Mouse (Mus musculus) kidney, postnatal 0 days (tissue): ENCODE results near the gene Map3k9. TPM values are rescaled to one million over a fixed set of nuclear protein-coding genes. Genes with fewer than 3 reads are reported as not detected.

ENCODE experiments used
- ATAC-seq: fragments of 200-750 bp; cut with Nextera tagmentation; replicated peaks from 2 replicates; pipeline ENCODE4 v1.8.0; 2017; ENCODE audit warnings: low read depth, moderate number of reproducible peaks, moderate TSS enrichment, moderate library complexity; ENCODE audit not compliant: low FRiP score
- DNase-seq: peaks from one replicate; pipeline ENCODE4 v3.0.0-alpha.2; 2016; ENCODE audit warnings: low spot score
- H3K27ac ChIP-seq: fragments of 300-500 bp; sonication (generic); 2 replicates; pipeline ENCODE4 v1.5.1; 2014; ENCODE audit warnings: mild to moderate bottlenecking
- H3K27me3 ChIP-seq: fragments of 300-500 bp; sonication (generic); 2 replicates; pipeline ENCODE4 v1.6.1; 2014; ENCODE audit warnings: low read length, mixed read lengths; ENCODE audit not compliant: insufficient read depth
- H3K36me3 ChIP-seq: fragments of 300-500 bp; sonication (generic); 2 replicates; pipeline ENCODE4 v1.6.1; 2014; ENCODE audit warnings: low read length, mixed read lengths; ENCODE audit not compliant: insufficient read depth
- H3K4me1 ChIP-seq: fragments of 300-500 bp; sonication (generic); replicated peaks from 2 replicates; pipeline ENCODE4 v1.6.1; 2014; ENCODE audit warnings: antibody characterized with exemption, low read length, mixed read lengths; ENCODE audit not compliant: insufficient read depth
- H3K4me2 ChIP-seq: fragments of 300-500 bp; sonication (generic); 2 replicates; pipeline ENCODE4 v1.6.1; 2014; ENCODE audit warnings: mild to moderate bottlenecking, low read length, moderate library complexity, mixed read lengths
- H3K4me3 ChIP-seq: fragments of 300-500 bp; sonication (generic); replicated peaks from 2 replicates; pipeline ENCODE4 v1.5.1; 2014; ENCODE audit warnings: low read depth, low read length
- H3K9ac ChIP-seq: fragments of 300-500 bp; sonication (generic); 2 replicates; pipeline ENCODE4 v1.6.1; 2014; ENCODE audit warnings: low read depth, low read length
- H3K9me3 ChIP-seq: fragments of 300-500 bp; sonication (generic); replicated peaks from 2 replicates; pipeline ENCODE4 v1.6.1; 2016; ENCODE audit warnings: low read length, inconsistent platforms, mixed read lengths
- CTCF ChIP-seq: IDR thresholded peaks from 2 replicates; pipeline ENCODE4 v1.5.1; 2016; ENCODE audit warnings: antibody characterized with exemption, low read depth, mild to moderate bottlenecking, moderate library complexity
- WGBS: fragments of 180-500 bp; shearing (Covaris S2); extraction: QIAGEN DNeasy Blood & Tissue Kit; methylation state at CpG from one replicate; pipeline ENCODE4 v1.1.7; 2014; 5-methylcytosine and 5-hydroxymethylcytosine counted together
- polyA plus RNA-seq: library from polyadenylated mRNA; unstranded; fragments of >200 nt; fragmentation: Nextera tagmentation; extraction: Ambion mirVana; gene quantifications from 2 replicates; pipeline ENCODE4 v1.2.1, GENCODE M21; 2015

Gene Map3k9
- polyA plus RNA-seq, 1 experiment from 2014 or later, result 1.4 TPM

DNA sequence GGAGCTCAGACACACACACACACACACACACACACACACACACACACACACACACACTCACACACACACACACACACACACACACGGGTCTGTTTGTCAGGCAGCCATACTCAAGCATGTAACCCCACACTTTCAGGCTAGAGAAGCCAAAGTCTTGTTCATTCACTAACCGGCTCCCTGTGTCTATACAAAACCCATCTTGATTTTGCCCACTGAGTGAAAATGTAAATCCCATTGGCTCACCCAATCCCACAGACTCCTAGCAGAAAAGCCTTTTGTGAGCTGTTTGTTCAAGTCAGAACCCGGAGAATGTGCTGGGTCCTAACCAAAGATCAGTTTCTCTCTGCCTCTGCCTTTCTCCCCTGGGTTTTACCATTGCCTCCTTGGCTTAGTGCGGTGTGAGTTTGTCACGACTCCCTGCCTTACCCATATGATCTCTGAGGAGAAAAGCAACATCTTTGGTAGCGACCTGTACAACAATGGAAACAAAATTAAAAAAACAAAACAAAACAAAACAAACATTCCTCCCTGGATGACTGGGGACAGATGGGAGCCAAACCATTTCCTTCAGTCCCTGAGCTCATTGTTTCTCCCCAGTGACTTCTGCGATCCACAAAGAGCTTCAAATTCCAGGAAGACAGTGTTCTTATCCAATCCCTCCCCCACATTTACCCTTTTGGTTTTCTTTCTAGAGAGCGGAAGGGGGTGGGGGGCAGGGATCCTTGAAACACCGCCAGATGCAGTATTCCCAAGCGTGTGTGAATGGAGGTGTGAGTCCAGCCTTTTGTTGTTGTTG lies 35.6 kb upstream of the Map3k9 start:
- no peak for TF ChIP-seq CTCF
- Histone ChIP-seq H3K4me1 (no peaks in the 10 kb centered on the region), H3K4me3 (peak overlapping the region; percentile 26), H3K9me3 (no peaks in the 10 kb centered on the region), H3K27ac (peak overlapping the region; percentile 82), H3K36me3 (no peaks in the 10 kb centered on the region), H3K27me3 (no peaks in the 10 kb centered on the region), H3K4me2 (peak overlapping the region; percentile 51), H3K9ac (no peak overlapping the region)
- WGBS, result 14% methylated on average over 10 of the region's 10 CpGs
- ATAC-seq (peak; percentile 65; the same call in 1 of the 2 replicates), DNase-seq (peak; percentile 91)

DNA sequence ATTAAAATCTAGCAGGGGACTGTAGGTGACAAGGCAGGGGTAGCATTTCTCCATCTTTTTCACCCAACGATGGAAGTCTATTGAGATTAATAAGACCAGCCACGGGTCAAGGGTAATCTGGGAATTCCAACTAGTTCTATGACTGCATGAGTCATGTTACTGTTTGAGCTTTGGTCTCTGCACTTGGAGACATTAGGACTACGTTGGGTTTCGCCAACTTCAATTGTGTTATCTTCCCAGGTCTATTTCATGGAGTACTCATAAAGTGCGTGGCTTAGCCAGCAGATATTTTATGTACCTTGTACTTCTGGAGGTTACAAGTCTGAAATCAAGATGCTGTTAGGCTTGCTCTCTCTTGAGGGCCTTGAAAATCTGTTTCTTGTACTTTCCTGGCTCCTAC lies 33.8 kb upstream of the Map3k9 start:
- Histone ChIP-seq H3K36me3 (no peaks in the 10 kb centered on the region), H3K27me3 (no peaks in the 10 kb centered on the region), H3K9me3 (no peaks in the 10 kb centered on the region), H3K27ac (no peak overlapping the region), H3K4me3 (no peak overlapping the region), H3K9ac (no peak overlapping the region), H3K4me1 (no peaks in the 10 kb centered on the region), H3K4me2 (no peak overlapping the region)
- TF ChIP-seq CTCF, result no peak
- ATAC-seq, result no peak
- 93% methylated on average over 5 of the region's 5 CpGs for WGBS
- DNase-seq, result no peak

DNA sequence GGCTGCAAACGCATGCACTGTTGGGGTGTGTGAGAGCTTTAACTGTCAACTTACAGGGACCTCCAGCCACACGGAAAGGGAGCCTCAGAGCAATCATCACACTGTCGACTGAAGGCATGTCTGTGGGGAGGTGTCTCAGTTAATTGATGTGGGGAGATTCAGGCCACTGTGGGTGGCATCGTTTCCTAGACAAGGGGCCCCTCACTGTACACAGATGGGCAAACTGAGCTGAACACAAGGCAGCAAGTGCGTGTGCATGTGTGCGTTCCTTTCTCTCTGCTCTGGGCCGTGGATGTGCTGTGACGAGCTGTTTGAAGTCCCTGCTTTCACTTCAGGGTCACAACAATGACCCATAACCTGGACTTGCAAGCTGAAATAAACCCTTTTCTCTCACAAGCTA lies 29.4 kb upstream of the Map3k9 start:
- TF ChIP-seq CTCF, result no peak
- no peak for ATAC-seq
- H3K27ac ChIP-seq, result no peak overlapping the region
- no peak for DNase-seq
- H3K4me3 ChIP-seq, result no peak overlapping the region
- no peaks in the 10 kb centered on the region for H3K36me3 ChIP-seq
- 0 out of 2 replicates have a peak, but pooled peaks cover 3% of the 10 kb centered on the region for H3K4me1 ChIP-seq
- WGBS, result 39% methylated on average over 8 of the region's 8 CpGs
- H3K9me3 ChIP-seq, result no peaks in the 10 kb centered on the region
- H3K4me2 ChIP-seq, result no peak overlapping the region
- no peak overlapping the region for H3K9ac ChIP-seq
- no peaks in the 10 kb centered on the region for H3K27me3 ChIP-seq

DNA sequence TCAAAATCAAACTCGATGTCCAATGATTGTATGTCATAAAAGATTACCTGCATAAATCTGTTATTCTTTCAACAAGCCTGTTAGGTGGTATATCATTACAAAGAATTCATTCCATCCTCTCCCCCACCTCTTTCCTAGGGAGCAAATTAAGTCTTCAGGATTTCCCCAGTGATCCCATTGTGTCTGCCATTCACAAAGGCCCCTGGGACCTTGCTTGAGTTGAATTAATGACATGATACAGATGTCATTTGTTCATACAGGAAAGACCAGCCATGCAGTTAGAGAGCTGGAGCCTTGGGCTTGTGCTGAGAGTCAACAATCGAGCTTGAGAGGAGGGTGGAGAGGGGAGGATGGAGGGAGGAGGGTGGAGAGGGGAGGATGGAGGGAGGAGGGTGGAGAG lies 27.6 kb upstream of the Map3k9 start:
- ATAC-seq, result no peak

DNA sequence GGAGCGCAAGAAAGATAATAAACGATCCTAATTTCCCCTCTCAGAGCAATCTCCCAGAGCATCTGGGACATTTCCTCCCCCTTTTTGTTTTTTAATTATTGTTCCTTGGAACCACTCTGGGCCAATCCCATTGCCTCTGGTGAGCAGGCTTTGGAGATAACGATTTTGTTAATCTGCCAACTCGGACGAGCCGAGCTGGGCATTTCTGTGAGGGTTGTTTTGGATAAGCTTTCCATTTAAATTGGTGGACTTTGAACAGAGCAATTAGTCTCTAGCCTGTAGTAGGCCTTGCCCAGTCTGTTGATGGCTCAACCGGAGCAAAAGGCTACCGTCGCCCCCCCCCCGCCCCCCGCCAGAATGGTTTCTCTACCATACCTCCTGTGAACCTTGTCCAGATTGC lies 27.0 kb upstream of the Map3k9 start:
- DNase-seq (peak; percentile 23), ATAC-seq (no peak)
- Histone ChIP-seq H3K9ac (no peak overlapping the region), H3K4me1 (0 out of 2 replicates have a peak, but pooled peaks cover 3% of the 10 kb centered on the region), H3K36me3 (no peaks in the 10 kb centered on the region), H3K9me3 (no peaks in the 10 kb centered on the region), H3K27ac (no peak overlapping the region), H3K27me3 (no peaks in the 10 kb centered on the region), H3K4me2 (peak overlapping the region; percentile 75), H3K4me3 (peak overlapping the region; percentile 30; the same call in 1 of the 2 replicates)
- 17% methylated on average over 11 of the region's 11 CpGs for WGBS
- no peak for TF ChIP-seq CTCF

More for the DNA sequence above, 27.6 kb upstream of the Map3k9 start:
- H3K27me3 ChIP-seq, result no peaks in the 10 kb centered on the region
- no peak for DNase-seq
- no peak overlapping the region for H3K9ac ChIP-seq
- H3K36me3 ChIP-seq, result no peaks in the 10 kb centered on the region
- H3K27ac ChIP-seq, result no peak overlapping the region
- H3K4me2 ChIP-seq, result no peak overlapping the region
- 0 out of 2 replicates have a peak, but pooled peaks cover 3% of the 10 kb centered on the region for H3K4me1 ChIP-seq
- no peak for TF ChIP-seq CTCF
- whole genome bisulfite sequencing, result 56% methylated on average over 2 of the region's 2 CpGs
- H3K9me3 ChIP-seq, result no peaks in the 10 kb centered on the region
- no peak overlapping the region for H3K4me3 ChIP-seq

DNA sequence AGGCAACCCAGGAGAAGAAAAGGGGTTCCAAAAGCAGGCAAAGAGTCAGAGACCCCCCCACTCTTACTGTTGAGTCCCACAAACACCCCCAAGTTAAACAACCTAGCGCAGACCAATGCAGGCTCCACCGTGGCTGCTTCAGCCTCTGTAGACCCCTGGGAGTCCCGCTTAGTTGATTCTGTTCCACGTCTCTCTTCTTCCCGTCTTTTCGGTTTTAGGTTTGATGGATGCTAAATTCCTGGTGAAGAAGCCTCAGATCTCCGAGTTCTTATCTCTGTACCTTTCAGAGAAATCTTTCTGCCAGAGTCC lies 26.5 kb upstream of the Map3k9 start:
- DNase-seq, result peak; percentile 24
- peak overlapping the region; percentile 30 for H3K4me3 ChIP-seq
- peak overlapping the region; percentile 38; the same call in 1 of the 2 replicates for H3K9ac ChIP-seq
- no peak overlapping the region for H3K27ac ChIP-seq
- WGBS, result 2% methylated on average over 7 of the region's 7 CpGs
- 0 out of 2 replicates have a peak, but pooled peaks cover 3% of the 10 kb centered on the region for H3K4me1 ChIP-seq
- no peaks in the 10 kb centered on the region for H3K27me3 ChIP-seq
- no peaks in the 10 kb centered on the region for H3K9me3 ChIP-seq
- H3K4me2 ChIP-seq, result peak overlapping the region; percentile 75
- H3K36me3 ChIP-seq, result no peaks in the 10 kb centered on the region
- TF ChIP-seq CTCF, result no peak
- no peak for ATAC-seq
